Mouse (Mus musculus) bone marrow macrophage, adult 2 months (primary cell): ENCODE results near the gene Tef.

Source experiments
- CTCF ChIP-seq: IDR thresholded peaks from 2 replicates; pipeline ENCODE4 v1.5.1; 2012; ENCODE audit warnings: low read depth, mild to moderate bottlenecking, low read length, moderate library complexity
- POLR2A ChIP-seq: IDR thresholded peaks from 2 replicates; pipeline ENCODE4 v1.6.1; 2012; ENCODE audit warnings: mild to moderate bottlenecking, low read depth, low read length, borderline replicate concordance

DNA sequence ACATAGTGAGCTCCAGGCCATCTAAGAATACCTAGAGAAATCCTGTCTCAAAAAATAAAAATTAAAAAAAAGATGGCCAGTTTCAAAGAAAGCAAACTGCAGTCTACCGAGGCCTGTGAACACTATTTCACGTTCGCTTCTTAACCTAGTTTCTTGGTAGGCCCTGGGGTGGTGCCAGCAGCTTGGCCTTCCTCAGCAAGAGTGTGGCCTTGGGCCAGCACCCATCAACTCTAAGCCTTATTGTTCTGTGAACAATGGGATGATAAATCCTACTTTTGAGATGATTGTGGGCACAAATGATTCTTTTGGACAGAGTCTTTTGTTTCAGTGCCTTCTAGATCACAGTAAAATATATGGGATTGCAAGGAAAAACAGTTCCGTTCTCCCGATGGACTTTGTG, 43.5 kb upstream of the Tef start:
- TF ChIP-seq POLR2A (no peak), CTCF (no peak)
